Mouse (Mus musculus) liver, adult 2 months (tissue): Measurements from ENCODE around the gene Nradd.

Experiments used
- CTCF ChIP-seq: fragments of 200-500 bp; IDR thresholded peaks from 2 replicates; pipeline ENCODE4 v1.5.1; 2011; ENCODE audit warnings: low read depth, low read length, control low read depth
- POLR2A ChIP-seq: fragments of 200-500 bp; IDR thresholded peaks from 2 replicates; pipeline ENCODE4 v1.6.1; 2011; ENCODE audit warnings: low read length, control low read depth; ENCODE audit not compliant: insufficient read depth; ENCODE audit errors: extremely low read depth

GRCm38 (mm10) chr9:110660208-110660607 is 36.0 kb upstream of the Nradd start:
- no peak for TF ChIP-seq CTCF
- no peak for TF ChIP-seq POLR2A
